Mouse (Mus musculus): ENCODE results near the gene Supt20. TPM values are rescaled to one million over a fixed set of nuclear protein-coding genes. Genes with fewer than 3 reads are reported as not detected.

Gene Supt20
- total and polyA plus RNA-seq, 3 experiments, result 34.1 to 69.5 (median 38.6) TPM

- Histone ChIP-seq H3K9me3 (replicated peaks; ENCODE audit: low read length) (no peaks in the 10 kb centered on the region), H3K79me2 (replicated peaks; ENCODE audit: control insufficient read depth, extremely low read depth, insufficient read depth, poor library complexity, severe bottlenecking) (no peaks in the 10 kb centered on the region), H3K4me3 (replicated peaks in 1 of 3; ENCODE audit: low read depth in 2 of 3, low read length in 2 of 3, poor library complexity in 1 of 3) (no peak overlapping the region), H3K27ac (ENCODE audit: insufficient read depth, low read depth) (no peak overlapping the region), H3K4me1 (ENCODE audit: control insufficient read depth in 1 of 2, insufficient read depth in 2 of 2) (peaks cover 3 to 8% of the 10 kb centered on the region in 2 experiments; a peak in 3 of 4 replicates), H3K9ac (ENCODE audit: insufficient read depth, low read depth) (no peak overlapping the region), H3K4me2 (ENCODE audit: insufficient read depth, low read depth, poor library complexity, severe bottlenecking) (no peak overlapping the region), H3K36me3 (replicated peaks in 1 of 2; ENCODE audit: control insufficient read depth in 1 of 2, insufficient read depth in 1 of 2, low read length in 1 of 2) (no peaks in the 10 kb centered on the region), H3K27me3 (replicated peaks) (no peaks in the 10 kb centered on the region)
- in situ Hi-C loops (cut with MboI; ENCODE audit: low pct_ligation_motif_present, low pct_unique_long_range_greater_than_20kb, low sequenced_read_pairs) (loop anchor here (10.0 kb wide), 1 partner anchor 85 kb away; no protein-coding TSS in a partner anchor), dilution Hi-C loops (cut with MboI; ENCODE audit: extremely low pct_ligation_motif_present, extremely low pct_unique_long_range_greater_than_20kb, low sequenced_read_pairs) (no loop called here)
- no peak for DNase-seq (ENCODE audit: extremely low read depth)
- TF ChIP-seq JUN (IDR thresholded peaks at IDR 0.05; ENCODE audit: insufficient read depth, low read depth, low read length) (no peak), TCF12 (IDR thresholded peaks at IDR 0.05; ENCODE audit: low read depth, low read length) (no peak), CHD2 (IDR thresholded peaks at IDR 0.05; ENCODE audit: low read length) (no peak), ELF1 (IDR thresholded peaks at IDR 0.05; ENCODE audit: low read depth, low read length) (no peak), HCFC1 (IDR thresholded peaks at IDR 0.05; ENCODE audit: low read depth, low read length) (no peak), ZC3H11A (IDR thresholded peaks at IDR 0.05; ENCODE audit: low read depth, low read length) (no peak), POLR2AphosphoS2 (IDR thresholded peaks at IDR 0.05; ENCODE audit: low read depth, low read length) (no peak), SIN3A (IDR thresholded peaks at IDR 0.05; ENCODE audit: low read length) (no peak), RCOR1 (conservative IDR thresholded peaks at IDR 0.05; ENCODE audit: low read depth, low read length) (no peak), ZKSCAN1 (IDR thresholded peaks at IDR 0.05; ENCODE audit: borderline replicate concordance, low read depth, low read length) (no peak), CTCF (conservative IDR thresholded peaks at IDR 0.05 in 1 of 2, IDR thresholded peaks at IDR 0.05 in 1 of 2; ENCODE audit: low read depth in 2 of 2, low read length in 2 of 2) (no peak), BHLHE40 (IDR thresholded peaks at IDR 0.05; ENCODE audit: low read depth, low read length) (no peak), MYC (IDR thresholded peaks at IDR 0.05; ENCODE audit: low read depth, low read length) (no peak), MAFK (IDR thresholded peaks at IDR 0.05; ENCODE audit: insufficient replicate concordance, low read length) (no peak), MAX (IDR thresholded peaks at IDR 0.05; ENCODE audit: low read length) (no peak)
Measured at GRCm38 (mm10) chr3:54659736-54660135, 32.9 kb upstream of the Supt20 start.

- Histone ChIP-seq H3K4me1 (ENCODE audit: control insufficient read depth in 1 of 2, insufficient read depth in 2 of 2) (no peaks in the 10 kb centered on the region), H3K4me3 (replicated peaks in 1 of 3; ENCODE audit: low read depth in 2 of 3, low read length in 2 of 3, poor library complexity in 1 of 3) (no peak overlapping the region), H3K9ac (ENCODE audit: insufficient read depth, low read depth) (no peak overlapping the region), H3K27ac (ENCODE audit: insufficient read depth, low read depth) (no peak overlapping the region), H3K36me3 (replicated peaks in 1 of 2; ENCODE audit: control insufficient read depth in 1 of 2, insufficient read depth in 1 of 2, low read length in 1 of 2) (no peaks in the 10 kb centered on the region), H3K79me2 (replicated peaks; ENCODE audit: control insufficient read depth, extremely low read depth, insufficient read depth, poor library complexity, severe bottlenecking) (no peaks in the 10 kb centered on the region), H3K27me3 (replicated peaks) (no peaks in the 10 kb centered on the region), H3K9me3 (replicated peaks; ENCODE audit: low read length) (no peaks in the 10 kb centered on the region), H3K4me2 (ENCODE audit: insufficient read depth, low read depth, poor library complexity, severe bottlenecking) (no peak overlapping the region)
- no peak for DNase-seq (ENCODE audit: extremely low read depth)
- dilution Hi-C loops (cut with MboI; ENCODE audit: extremely low pct_ligation_motif_present, extremely low pct_unique_long_range_greater_than_20kb, low sequenced_read_pairs) (no loop called here), in situ Hi-C loops (cut with MboI; ENCODE audit: low pct_ligation_motif_present, low pct_unique_long_range_greater_than_20kb, low sequenced_read_pairs) (no loop called here)
- TF ChIP-seq ZC3H11A (IDR thresholded peaks at IDR 0.05; ENCODE audit: low read depth, low read length), result peak; percentile 15; the same call in 1 of the 2 replicates
- TF ChIP-seq MYC (IDR thresholded peaks at IDR 0.05; ENCODE audit: low read depth, low read length), result no peak
- no peak for TF ChIP-seq TCF12 (IDR thresholded peaks at IDR 0.05; ENCODE audit: low read depth, low read length)
- TF ChIP-seq JUND (conservative IDR thresholded peaks at IDR 0.05; ENCODE audit: low read depth, low read length), result no peak
- TF ChIP-seq ZMIZ1 (IDR thresholded peaks at IDR 0.05; ENCODE audit: low read depth, low read length), result no peak
- TF ChIP-seq CTCF (conservative IDR thresholded peaks at IDR 0.05 in 1 of 2, IDR thresholded peaks at IDR 0.05 in 1 of 2; ENCODE audit: low read depth in 2 of 2, low read length in 2 of 2), result peak in 1 of 2 experiments; percentile 68; a peak in 2 of 4 replicates
- TF ChIP-seq PAX5 (IDR thresholded peaks at IDR 0.05; ENCODE audit: low read length), result no peak
- peak; percentile 61 for TF ChIP-seq RAD21 (IDR thresholded peaks at IDR 0.05; ENCODE audit: low read depth, low read length)
- TF ChIP-seq CHD1 (IDR thresholded peaks at IDR 0.05; ENCODE audit: low read depth, low read length), result no peak
- peak; percentile 72 for TF ChIP-seq SMC3 (IDR thresholded peaks at IDR 0.05; ENCODE audit: low read depth, low read length)
- no peak for TF ChIP-seq SIN3A (IDR thresholded peaks at IDR 0.05; ENCODE audit: low read length)
- no peak for TF ChIP-seq KAT2A (IDR thresholded peaks at IDR 0.05; ENCODE audit: insufficient replicate concordance, low read length)
Measured at GRCm38 (mm10) chr3:54662411-54662810, 30.2 kb upstream of the Supt20 start.
